Mouse (Mus musculus): Measurements from ENCODE around the gene 2510039O18Rik. TPM values are rescaled to one million over a fixed set of nuclear protein-coding genes. Genes with fewer than 3 reads are reported as not detected.

Gene 2510039O18Rik
- total RNA-seq (2023), result 10 to 100 TPM; 65.5 to 69.7 TPM

DNA sequence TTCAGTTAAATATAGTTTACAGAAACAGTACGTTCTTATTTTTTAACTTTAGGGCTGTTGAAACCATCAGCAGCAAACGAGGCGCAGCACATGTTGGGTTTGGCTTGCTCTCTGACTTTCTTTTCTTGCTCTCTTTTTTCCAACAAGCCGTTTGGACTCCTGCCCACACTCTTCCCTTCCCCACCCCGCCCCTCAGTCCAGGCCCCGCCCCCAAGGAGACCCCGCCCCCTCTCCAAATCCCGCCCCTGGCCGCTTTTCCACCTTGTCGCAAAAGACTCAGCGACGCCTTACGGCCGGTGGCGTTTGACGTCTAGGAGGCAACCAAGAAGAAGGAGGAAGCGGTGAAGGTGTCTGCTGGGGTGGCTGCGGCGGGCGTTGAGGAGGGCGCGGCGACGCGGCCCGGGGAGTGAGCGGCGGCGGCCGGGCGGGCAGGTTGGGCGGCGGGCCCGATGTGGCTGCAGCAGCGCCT lies at the start of gene 2510039O18Rik:
Gene 2510039O18Rik (plus strand): TSS at position 320 of the 469 bp plus-strand sequence.

DNA sequence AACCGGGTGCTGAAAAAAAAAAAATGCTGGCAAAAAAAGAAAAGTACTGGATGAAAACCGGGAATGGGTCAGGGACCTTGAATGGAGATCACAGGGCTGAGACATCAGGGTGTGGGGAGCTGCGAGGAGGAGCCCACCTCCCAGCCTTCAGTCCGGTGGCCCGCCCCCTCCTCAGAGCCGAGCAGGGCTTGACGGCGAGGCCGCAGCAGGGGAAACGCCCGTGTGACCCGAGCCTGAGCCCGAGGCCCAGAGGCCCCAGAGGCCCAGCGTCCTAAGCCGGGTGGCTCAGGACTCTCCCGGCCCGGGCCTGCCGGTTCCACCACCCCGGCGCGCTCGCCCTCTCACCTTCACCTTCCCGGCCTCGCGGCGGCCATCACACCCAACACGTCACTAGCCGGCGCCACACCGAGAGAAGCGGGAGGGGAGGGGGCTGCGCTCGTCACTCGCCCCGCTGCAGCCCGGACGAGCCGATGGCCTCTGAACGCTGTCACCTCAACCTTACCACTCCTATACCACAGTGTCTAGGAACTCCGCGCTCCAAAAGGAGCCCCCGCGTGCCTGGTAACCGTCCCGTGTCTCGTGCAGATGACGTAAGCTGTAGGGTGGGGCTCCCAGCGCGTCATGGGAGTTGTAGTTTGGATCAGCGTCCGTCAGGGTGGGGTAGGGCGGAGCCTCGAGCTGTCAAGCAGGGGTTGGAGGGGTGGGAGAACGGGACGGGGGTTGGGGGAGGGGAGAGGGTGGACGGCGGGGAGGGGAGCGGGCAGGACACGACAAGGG lies 36.2 kb upstream of the 2510039O18Rik start, which contains the start of gene Mfn2:
Gene Mfn2 (minus strand): TSS at position 392 of the 777 bp plus-strand sequence.

DNA sequence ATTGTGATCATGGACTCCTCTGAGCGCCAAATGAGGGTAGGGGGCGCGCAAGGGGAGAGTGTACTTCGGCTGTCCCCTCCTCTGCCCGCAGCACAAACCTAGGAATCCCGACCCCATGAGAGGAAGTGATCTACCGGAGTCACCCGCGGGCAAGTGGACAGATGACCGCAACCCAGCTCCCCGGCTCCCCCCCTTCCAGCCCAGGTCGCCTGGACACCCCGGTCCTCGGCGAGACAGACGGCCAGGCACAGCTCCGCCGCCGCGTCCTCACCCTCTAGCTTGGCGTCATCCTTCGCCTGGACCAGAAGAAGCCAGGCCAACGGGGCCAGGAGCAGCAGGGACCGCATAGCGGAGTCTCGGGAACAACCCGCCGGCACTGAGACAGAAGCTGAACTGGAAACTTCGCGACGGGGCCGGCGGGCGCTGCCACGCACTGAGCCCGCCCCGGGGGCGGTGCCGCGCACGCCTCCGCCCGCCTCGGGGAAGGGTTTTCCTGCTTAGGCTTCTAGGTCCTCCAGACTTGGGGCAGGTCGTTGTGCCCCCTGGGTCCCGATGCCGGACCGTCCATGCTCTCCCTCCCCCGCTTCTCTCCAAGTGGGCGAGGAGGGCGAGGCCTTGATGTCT lies 4.3 kb upstream of the 2510039O18Rik start, which contains the start of gene Plod1:
Gene Plod1 (minus strand): TSS at position 437 of the 624 bp plus-strand sequence.

GRCm38 (mm10) chr4:147985205-147986132 lies 44.8 kb downstream of the 2510039O18Rik start, which contains the start of gene Nppb:
Gene Nppb, plus strand, starts transcription at chr4:147985788.

Other genes starting within 250 kb of the 2510039O18Rik start
- 1 to 10 TPM in 1 of 2 experiments, under 1 TPM in 1; 0.92 to 1.3 TPM for gene Zfp534, start 238.3 kb upstream of the 2510039O18Rik start, total RNA-seq (2023)
- 10 to 100 TPM; 17.2 to 17.9 TPM for gene Zfp984, start 131.1 kb upstream of the 2510039O18Rik start, total RNA-seq (2023)
- gene Zfp933, start 92.5 kb upstream of the 2510039O18Rik start, total RNA-seq (2023), result 10 to 100 TPM; 14.4 to 23.7 TPM
- gene Miip, start 72.1 kb upstream of the 2510039O18Rik start, total RNA-seq (2023), result 10 to 100 TPM; 46.2 to 52.4 TPM
- gene Fv1, start 71.9 kb upstream of the 2510039O18Rik start, total RNA-seq (2023), result 10 to 100 TPM in 1 of 2 experiments, 1 to 10 TPM in 1; 9.8 to 16.0 TPM
- gene Mfn2, start 36.2 kb upstream of the 2510039O18Rik start, total RNA-seq (2023), result 10 to 100 TPM; 46.3 to 53.6 TPM
- gene Plod1, start 4.1 kb upstream of the 2510039O18Rik start, total RNA-seq (2023), result 1 to 10 TPM; 6.5 to 6.7 TPM
- gene Nppb, start 44.9 kb downstream of the 2510039O18Rik start, total RNA-seq (2023), result not detected
- not detected for gene Nppa, start 59.8 kb downstream of the 2510039O18Rik start, total RNA-seq (2023)
- 10 to 100 TPM; 38.3 to 38.7 TPM for gene Clcn6, start 97.9 kb downstream of the 2510039O18Rik start, total RNA-seq (2023)
- gene Mthfr, start 98.2 kb downstream of the 2510039O18Rik start, total RNA-seq (2023), result 10 to 100 TPM; 15.1 to 18.0 TPM
- gene Agtrap, start 147.1 kb downstream of the 2510039O18Rik start, total RNA-seq (2023), result 10 to 100 TPM; 12.8 to 16.6 TPM
- 10 to 100 TPM; 29.2 to 31.7 TPM for gene Mad2l2, start 189.5 kb downstream of the 2510039O18Rik start, total RNA-seq (2023)
- gene Draxin, start 189.8 kb downstream of the 2510039O18Rik start, total RNA-seq (2023), result not detected
- gene Fbxo6, start 211.2 kb downstream of the 2510039O18Rik start, total RNA-seq (2023), result 10 to 100 TPM; 14.1 to 18.5 TPM
- gene Fbxo44, start 219.6 kb downstream of the 2510039O18Rik start, total RNA-seq (2023), result 1 to 10 TPM; 5.6 to 6.2 TPM
- not detected for gene Fbxo2, start 219.7 kb downstream of the 2510039O18Rik start, total RNA-seq (2023)

All from B cell, adult 67 days (primary cell).